Mouse (Mus musculus) c-Kit-positive CD71-negative TER-119-negative erythroid progenitor cells, embryonic 14.5 days (primary cell): ENCODE data around the gene Clns1a.
A peak's percentile ranks its signal among the peaks of the same experiment; 100 is the strongest.

ENCODE experiments used
- DNase-seq: peaks from one replicate; pipeline ENCODE4 v3.0.0-alpha.2; 2013; ENCODE audit warnings: low read depth

Gene Clns1a

GRCm38 (mm10) chr7:97728666-97729614 is 32.5 kb downstream of the Clns1a start:
- DNase-seq, result no peak

- DNase-seq, result no peak
These were observed 34.0 kb downstream of the Clns1a start for GRCm38 (mm10) chr7:97730427-97730826.

DNA sequence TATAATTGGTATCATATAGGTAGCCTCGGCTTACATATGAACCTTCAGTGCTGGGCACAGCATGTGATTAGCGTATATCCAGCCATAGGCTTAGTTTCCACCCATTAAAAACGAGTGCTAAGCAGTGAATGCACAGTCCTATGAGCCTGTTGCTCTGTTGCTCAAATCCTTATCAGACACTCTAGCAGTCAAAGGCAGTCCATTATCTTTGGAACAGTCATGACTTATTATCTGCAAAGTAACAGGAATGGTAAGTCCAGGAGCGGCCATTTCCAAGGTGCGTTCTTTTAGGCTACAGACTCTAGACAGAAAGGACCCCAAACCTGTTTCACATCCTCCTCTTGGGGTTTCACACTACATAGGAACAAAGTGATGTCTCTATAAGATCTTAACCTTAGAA is 37.2 kb downstream of the Clns1a start:
- DNase-seq, result no peak

DNA sequence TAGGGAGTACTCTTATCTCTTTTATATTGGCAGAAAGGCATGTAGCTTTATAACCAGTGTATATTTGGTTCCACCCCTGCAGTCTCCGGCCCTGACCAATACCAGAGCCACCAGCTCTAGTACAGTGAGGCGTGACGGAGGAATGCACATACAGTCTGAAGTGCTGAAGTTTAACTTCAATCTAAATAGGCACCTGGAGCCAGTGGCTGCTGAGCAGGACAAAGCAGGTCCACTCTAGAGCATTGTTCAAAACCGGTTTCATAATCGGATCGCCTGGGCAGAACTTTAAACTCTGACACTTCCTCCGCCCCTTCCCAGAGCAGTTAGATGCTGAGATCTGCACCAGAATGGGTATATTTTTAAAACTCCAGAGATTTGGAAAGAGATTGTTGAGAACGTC is 38.6 kb downstream of the Clns1a start:
- DNase-seq, result no peak

GRCm38 (mm10) chr7:97735886-97736420 is 39.5 kb downstream of the Clns1a start:
- no peak for DNase-seq

DNA sequence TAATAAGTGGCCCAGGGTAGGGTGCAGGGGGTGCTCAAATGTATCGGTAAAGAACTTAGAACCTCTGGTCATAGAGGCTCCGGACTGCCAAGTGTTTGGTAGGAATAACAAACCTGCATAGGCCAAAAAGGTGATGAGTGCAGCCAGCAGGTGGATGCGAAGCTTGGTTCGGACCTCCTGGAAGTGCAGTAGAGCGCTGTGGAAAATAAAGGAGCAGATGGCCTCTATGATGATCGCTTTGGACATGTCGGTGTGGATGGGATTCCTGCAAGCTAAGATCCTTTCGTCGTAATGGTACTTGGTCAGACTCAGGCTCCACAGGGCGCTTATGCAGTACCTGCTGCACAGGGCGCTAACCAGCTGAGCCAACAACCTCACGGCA is 40.8 kb downstream of the Clns1a start:
- no peak for DNase-seq

GRCm38 (mm10) chr7:97737638-97738456 is 41.4 kb downstream of the Clns1a start, which contains the start of gene Aqp11:
Gene Aqp11, minus strand, starts transcription at chr7:97738289.
- peak; percentile 79 for DNase-seq

GRCm38 (mm10) chr7:97740948-97741347 is 44.5 kb downstream of the Clns1a start:
- DNase-seq, result no peak

DNA sequence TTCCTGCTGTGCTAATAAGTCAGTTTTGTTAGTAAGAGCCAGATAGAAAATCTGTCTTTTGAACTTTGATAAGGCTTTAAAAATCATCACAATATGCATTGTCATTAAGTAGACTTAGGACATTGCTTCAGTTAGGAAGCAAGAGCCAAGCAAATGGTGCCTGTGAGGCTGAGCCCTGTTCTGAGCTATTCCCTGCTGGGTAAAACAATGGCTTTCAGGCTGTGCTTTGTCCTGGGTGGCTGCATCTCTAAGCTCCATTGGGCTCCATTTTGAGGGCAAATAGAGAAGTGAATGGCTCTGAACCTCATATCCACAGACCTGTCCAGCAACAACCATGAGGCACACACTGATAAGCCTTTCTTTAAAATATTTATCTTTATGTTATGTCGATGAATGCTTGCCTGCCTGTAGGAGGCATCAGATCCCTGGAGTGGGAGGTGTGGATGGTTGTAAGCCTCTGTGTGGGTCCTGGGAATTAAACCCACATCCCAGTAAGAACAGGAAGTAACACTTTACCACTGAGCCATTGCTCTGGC is 45.4 kb downstream of the Clns1a start:
- no peak for DNase-seq

DNA sequence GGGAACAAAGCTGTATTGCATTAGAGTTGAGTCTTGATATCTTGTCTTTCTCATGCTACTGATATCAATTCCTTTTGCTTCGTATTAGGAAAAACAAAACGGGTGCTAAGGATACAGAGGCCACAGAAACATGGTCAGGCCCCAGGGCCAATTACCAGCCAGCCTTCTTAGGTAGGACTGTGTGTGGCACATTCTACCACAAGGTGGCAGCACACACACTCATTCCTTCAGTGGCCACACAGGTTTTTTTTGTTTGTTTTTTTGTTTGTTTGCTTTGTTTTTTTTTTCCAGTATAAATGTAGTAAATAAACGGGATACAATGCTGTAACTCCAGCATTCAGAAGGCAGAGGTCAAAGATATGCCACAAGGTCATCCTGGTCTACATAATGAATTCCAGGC is 48.9 kb downstream of the Clns1a start:
- DNase-seq, result no peak

DNA sequence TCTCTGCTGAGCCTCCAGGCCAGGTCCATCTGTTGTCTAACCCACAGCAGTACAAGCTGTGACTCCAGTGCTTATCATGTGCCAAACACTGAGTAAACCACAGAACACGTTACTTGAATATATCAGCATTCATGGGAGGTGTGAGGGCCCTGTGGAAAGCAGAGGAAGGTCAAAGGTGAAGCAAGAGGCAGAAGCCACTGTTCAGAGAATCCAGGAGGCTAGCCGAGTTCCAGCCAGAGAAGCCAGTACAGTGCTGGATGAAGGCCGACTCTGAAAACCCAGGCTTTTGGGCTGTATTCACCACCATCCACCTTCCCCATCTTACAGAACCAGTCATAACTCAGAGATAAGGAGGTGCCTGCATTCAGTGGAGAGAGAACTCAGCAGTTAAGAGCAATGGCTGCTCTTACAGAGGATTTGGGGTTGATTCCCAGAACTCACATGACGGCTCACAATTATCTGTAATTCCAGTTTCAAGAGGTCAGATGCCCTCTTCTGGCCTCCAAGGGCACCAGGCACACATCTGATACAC is 50.8 kb downstream of the Clns1a start:
- no peak for DNase-seq

DNA sequence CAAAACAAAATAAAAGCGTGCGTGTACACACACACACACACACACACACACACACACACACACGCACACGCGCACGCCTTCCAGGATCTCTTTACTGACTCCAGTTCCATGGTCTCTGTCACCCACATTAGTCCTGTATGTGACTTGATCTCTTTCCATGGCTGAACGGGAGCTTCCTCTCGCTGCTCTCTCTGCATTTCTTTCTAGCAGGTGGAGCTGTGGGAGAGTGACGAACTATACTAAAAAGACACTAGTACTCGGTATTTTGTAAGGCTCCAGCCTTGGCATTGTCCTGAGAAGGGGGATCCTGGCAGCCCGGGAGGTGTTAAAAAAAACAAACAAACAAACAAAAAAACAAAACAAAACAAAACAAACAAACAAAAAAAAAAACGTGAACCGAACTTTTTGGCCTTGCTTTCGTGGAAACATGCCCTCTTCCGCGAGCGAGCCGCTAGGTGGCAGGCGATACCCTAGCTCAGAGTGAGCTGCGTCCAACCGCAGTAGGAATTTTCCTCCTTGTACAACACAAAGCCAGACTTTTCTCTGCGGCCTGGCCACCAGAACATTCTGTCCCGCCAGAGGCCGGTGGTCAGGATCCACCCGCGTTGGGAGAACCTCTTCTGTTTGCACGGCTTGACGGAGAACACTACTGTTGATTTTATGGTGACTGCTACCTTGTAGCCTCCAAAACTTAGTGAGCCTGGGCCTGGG is 51.5 kb downstream of the Clns1a start:
- no peak for DNase-seq

DNA sequence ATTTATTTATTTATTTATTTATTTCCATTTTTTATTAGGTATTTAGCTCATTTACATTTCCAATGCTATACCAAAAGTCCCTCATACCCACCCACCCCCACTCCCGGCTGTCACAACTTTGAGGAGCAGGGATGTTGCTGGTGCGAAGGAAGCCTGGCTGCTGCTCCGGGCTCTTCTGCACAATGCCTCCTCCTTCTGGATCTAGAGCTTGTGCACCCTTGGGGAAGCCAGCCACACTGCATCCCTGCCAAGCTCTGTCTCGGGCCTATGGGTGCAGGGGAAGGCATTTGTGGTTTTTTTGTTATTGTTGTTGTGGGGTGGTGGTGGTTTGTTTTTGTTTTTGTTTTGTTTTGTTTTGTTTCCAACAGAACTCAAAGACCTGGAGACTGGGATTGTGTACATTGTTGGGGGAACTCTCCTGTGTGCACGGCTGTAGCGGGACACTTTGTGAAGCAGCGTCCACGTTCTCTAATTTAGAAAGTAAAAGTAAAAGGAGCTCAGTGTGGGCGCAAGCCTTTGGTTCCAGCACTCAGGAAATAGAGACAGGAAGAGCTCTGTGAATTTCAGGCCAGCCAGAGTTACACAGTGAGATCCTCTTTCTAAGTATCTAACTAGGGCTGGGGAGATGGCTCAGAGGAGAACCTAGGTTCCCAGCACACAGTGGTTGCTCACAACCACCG is 52.2 kb downstream of the Clns1a start:
- no peak for DNase-seq

- DNase-seq, result no peak
These were observed 53.1 kb downstream of the Clns1a start for GRCm38 (mm10) chr7:97749207-97750190.

- DNase-seq, result no peak
These were observed 60.8 kb downstream of the Clns1a start for GRCm38 (mm10) chr7:97756967-97757881.

- DNase-seq, result no peak
These were observed 68.2 kb downstream of the Clns1a start for GRCm38 (mm10) chr7:97764591-97764990.

GRCm38 (mm10) chr7:97765181-97765962 is 68.9 kb downstream of the Clns1a start:
- DNase-seq, result no peak

GRCm38 (mm10) chr7:97765963-97766347 is 69.5 kb downstream of the Clns1a start:
- DNase-seq, result no peak
